Mouse (Mus musculus) midbrain, postnatal 0 days (tissue): ENCODE results near the gene Acbd3. TPM values are rescaled to one million over a fixed set of nuclear protein-coding genes. Genes with fewer than 3 reads are reported as not detected.

ENCODE experiments used
- ATAC-seq: fragments of 200-750 bp; cut with Nextera tagmentation; 2 replicates; pipeline ENCODE4 v1.8.0; 2017; ENCODE audit warnings: moderate number of reproducible peaks, mild to moderate bottlenecking, moderate TSS enrichment, moderate library complexity; ENCODE audit not compliant: low FRiP score
- DNase-seq: peaks from one replicate; pipeline ENCODE4 v3.0.0-alpha.2; 2015; ENCODE audit warnings: low spot score
- H3K27ac ChIP-seq: fragments of 300-500 bp; sonication (generic); 2 replicates; pipeline ENCODE4 v1.5.1; 2014; ENCODE audit warnings: low read depth, mild to moderate bottlenecking, low read length, mixed read lengths
- H3K27me3 ChIP-seq: fragments of 300-500 bp; sonication (generic); 2 replicates; pipeline ENCODE4 v1.6.1; 2014; ENCODE audit warnings: low read length, control low read depth, mixed read lengths; ENCODE audit not compliant: insufficient read depth
- H3K36me3 ChIP-seq: fragments of 300-500 bp; sonication (generic); 2 replicates; pipeline ENCODE4 v1.6.1; 2014; ENCODE audit warnings: low read length, control low read depth, mixed read lengths; ENCODE audit not compliant: insufficient read depth
- H3K4me1 ChIP-seq: fragments of 300-500 bp; sonication (generic); 2 replicates; pipeline ENCODE4 v1.6.1; 2014; ENCODE audit warnings: mild to moderate bottlenecking, control low read depth, antibody characterized with exemption, low read length, mixed read lengths; ENCODE audit not compliant: insufficient read depth
- H3K4me2 ChIP-seq: fragments of 300-500 bp; sonication (generic); 2 replicates; pipeline ENCODE4 v1.6.1; 2014; ENCODE audit warnings: low read depth, mild to moderate bottlenecking, low read length, mixed read lengths; ENCODE audit not compliant: poor library complexity, severe bottlenecking
- H3K4me3 ChIP-seq: fragments of 300-500 bp; sonication (generic); 2 replicates; pipeline ENCODE4 v1.5.1; 2014; ENCODE audit warnings: low read depth, mild to moderate bottlenecking, low read length, moderate library complexity
- H3K9ac ChIP-seq: fragments of 300-500 bp; sonication (generic); replicated peaks from 2 replicates; pipeline ENCODE4 v1.6.1; 2014; ENCODE audit warnings: mild to moderate bottlenecking, low read length, moderate library complexity, mixed read lengths; ENCODE audit not compliant: poor library complexity, severe bottlenecking
- H3K9me3 ChIP-seq: fragments of 300-500 bp; sonication (generic); 2 replicates; pipeline ENCODE4 v1.6.1; 2016; ENCODE audit warnings: low read length, control low read depth
- CTCF ChIP-seq: IDR thresholded peaks from 2 replicates; pipeline ENCODE4 v1.5.1; 2016; ENCODE audit warnings: antibody characterized with exemption, mild to moderate bottlenecking
- whole genome bisulfite sequencing: fragments of 180-500 bp; shearing (Covaris S2); extraction: QIAGEN DNeasy Blood & Tissue Kit; methylation state at CpG from one replicate; pipeline ENCODE4 v1.1.7; 2014; 5-methylcytosine and 5-hydroxymethylcytosine counted together
- polyA plus RNA-seq: library from polyadenylated mRNA; unstranded; fragments of >200 nt; fragmentation: Nextera tagmentation; extraction: Ambion mirVana; gene quantifications from 2 replicates; pipeline ENCODE4 v1.2.1, GENCODE M21; 2015
- total RNA-seq: library from RNA; depleted of rRNA; stranded (reverse); fragments of >200 nt; gene quantifications from 2 replicates; pipeline ENCODE4 v1.2.3, GENCODE M21; 2014; rRNA removed

The Acbd3 gene
- total and polyA plus RNA-seq, 2 experiments from 2014 or later = 18.8 to 30.0 TPM

- DNase-seq (peak; percentile 50), ATAC-seq (peak; percentile 89)
- Histone ChIP-seq H3K4me3 (peak overlapping the region; percentile 33), H3K9ac (0 out of 2 replicates have a peak overlapping the region, but pooled peaks have one; percentile 9), H3K4me2 (peak overlapping the region; percentile 75), H3K9me3 (no peaks in the 10 kb centered on the region), H3K27ac (no peak overlapping the region), H3K36me3 (no peaks in the 10 kb centered on the region), H3K4me1 (no peaks in the 10 kb centered on the region), H3K27me3 (no peaks in the 10 kb centered on the region)
- peak; percentile 25; the same call in 1 of the 2 replicates for TF ChIP-seq CTCF
- WGBS = 2% methylated on average over 21 of the region's 21 CpGs
Observed at GRCm38 (mm10) chr1:180794170-180794569, 68.3 kb downstream of the Acbd3 start.

DNA sequence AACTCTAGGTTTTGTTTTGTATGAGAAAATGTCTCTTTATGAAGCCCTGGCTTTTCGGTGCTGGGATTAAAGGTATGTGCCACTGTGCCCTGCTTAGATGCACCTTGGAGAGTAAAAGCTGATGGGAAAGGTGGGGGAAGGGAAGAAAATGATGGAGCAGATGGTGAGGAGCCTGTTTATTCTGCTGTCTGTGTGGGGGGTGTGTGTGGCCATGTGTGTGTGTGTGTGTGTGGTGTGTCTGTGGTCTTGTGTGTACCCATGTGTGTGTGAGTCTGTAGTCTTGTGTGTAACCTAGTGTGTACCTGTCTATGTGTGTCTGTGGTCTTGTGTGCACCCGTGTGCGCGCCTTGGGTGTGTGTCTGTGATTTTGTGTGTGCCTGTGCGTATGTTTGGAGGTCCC lies 72.8 kb downstream of the Acbd3 start:
- TF ChIP-seq CTCF = no peak
- Histone ChIP-seq H3K4me1 (no peaks in the 10 kb centered on the region), H3K9me3 (no peaks in the 10 kb centered on the region), H3K27me3 (no peaks in the 10 kb centered on the region), H3K27ac (no peak overlapping the region), H3K9ac (no peak overlapping the region), H3K4me2 (no peak overlapping the region), H3K4me3 (no peak overlapping the region), H3K36me3 (peaks cover 18% of the 10 kb centered on the region)
- DNase-seq = no peak
- WGBS = 96% methylated on average over 5 of the region's 5 CpGs
- ATAC-seq = no peak

- DNase-seq (no peak), ATAC-seq (no peak)
- H3K4me1 ChIP-seq = no peaks in the 10 kb centered on the region
- no peak overlapping the region for H3K4me2 ChIP-seq
- no peak overlapping the region for H3K4me3 ChIP-seq
- no peak for TF ChIP-seq CTCF
- H3K27me3 ChIP-seq = no peaks in the 10 kb centered on the region
- WGBS = 90% methylated on average over 5 of the region's 5 CpGs
- no peaks in the 10 kb centered on the region for H3K9me3 ChIP-seq
- H3K9ac ChIP-seq = no peak overlapping the region
- no peak overlapping the region for H3K27ac ChIP-seq
- peaks cover 23% of the 10 kb centered on the region for H3K36me3 ChIP-seq
Observed at GRCm38 (mm10) chr1:180799253-180799652, 73.4 kb downstream of the Acbd3 start.

- TF ChIP-seq CTCF = no peak
- Histone ChIP-seq H3K36me3 (peaks cover 31% of the 10 kb centered on the region), H3K4me2 (no peak overlapping the region), H3K27me3 (no peaks in the 10 kb centered on the region), H3K4me3 (no peak overlapping the region), H3K9ac (no peak overlapping the region), H3K4me1 (no peaks in the 10 kb centered on the region), H3K27ac (no peak overlapping the region), H3K9me3 (no peaks in the 10 kb centered on the region)
- no peak for ATAC-seq
- WGBS = 90% methylated on average over 5 of the region's 5 CpGs
- DNase-seq = no peak
Observed at GRCm38 (mm10) chr1:180800022-180800421, 74.2 kb downstream of the Acbd3 start.

- 71% methylated on average over 2 of the region's 2 CpGs for WGBS
- no peak overlapping the region for H3K4me2 ChIP-seq
- no peaks in the 10 kb centered on the region for H3K27me3 ChIP-seq
- H3K9ac ChIP-seq = no peak overlapping the region
- DNase-seq = no peak
- no peaks in the 10 kb centered on the region for H3K9me3 ChIP-seq
- no peak for TF ChIP-seq CTCF
- H3K4me1 ChIP-seq = no peaks in the 10 kb centered on the region
- no peak overlapping the region for H3K27ac ChIP-seq
- peaks cover 37% of the 10 kb centered on the region for H3K36me3 ChIP-seq
- ATAC-seq = no peak
- H3K4me3 ChIP-seq = no peak overlapping the region
Observed at GRCm38 (mm10) chr1:180800814-180801213, 75.0 kb downstream of the Acbd3 start.

- Histone ChIP-seq H3K27me3 (no peaks in the 10 kb centered on the region), H3K36me3 (peaks cover 43% of the 10 kb centered on the region), H3K9ac (no peak overlapping the region), H3K4me2 (no peak overlapping the region), H3K27ac (no peak overlapping the region), H3K4me3 (no peak overlapping the region), H3K9me3 (no peaks in the 10 kb centered on the region), H3K4me1 (no peaks in the 10 kb centered on the region)
- TF ChIP-seq CTCF = no peak
- DNase-seq (no peak), ATAC-seq (no peak)
- 85% methylated on average over 3 of the region's 3 CpGs for WGBS
Observed at GRCm38 (mm10) chr1:180801466-180801994, 75.7 kb downstream of the Acbd3 start.

Other genes starting within 250 kb of the Acbd3 start
- 86.7 and 93.5 TPM in 2 replicates for gene Stum, start 242.5 kb upstream of the Acbd3 start, total RNA-seq
- gene Stum, start 242.5 kb upstream of the Acbd3 start, polyA plus RNA-seq = 17.8 and 18.1 TPM in 2 replicates
- gene Parp1, start 157.1 kb upstream of the Acbd3 start, total RNA-seq = 65.9 and 66.3 TPM in 2 replicates
- gene Parp1, start 157.1 kb upstream of the Acbd3 start, polyA plus RNA-seq = 43.0 and 43.2 TPM in 2 replicates
- 8.3 and 11.2 TPM in 2 replicates for gene Lin9, start 84.9 kb upstream of the Acbd3 start, total RNA-seq
- 3.4 and 4.1 TPM in 2 replicates for gene Lin9, start 84.9 kb upstream of the Acbd3 start, polyA plus RNA-seq
- gene Mixl1, start 29.0 kb upstream of the Acbd3 start, total RNA-seq = not detected in 2 replicates
- 0.10 and 0.17 TPM in 2 replicates for gene Mixl1, start 29.0 kb upstream of the Acbd3 start, polyA plus RNA-seq
- gene H3f3a, start 87.9 kb downstream of the Acbd3 start, total RNA-seq = 1,783 and 3,084 TPM in 2 replicates
- gene H3f3a, start 87.9 kb downstream of the Acbd3 start, polyA plus RNA-seq = 1,997 and 2,039 TPM in 2 replicates
- gene Sde2, start 125.1 kb downstream of the Acbd3 start, total RNA-seq = 12.8 and 15.3 TPM in 2 replicates
- 20.7 and 24.2 TPM in 2 replicates for gene Sde2, start 125.1 kb downstream of the Acbd3 start, polyA plus RNA-seq
- 3.0 and 12.8 TPM in 2 replicates for gene Lefty2, start 167.1 kb downstream of the Acbd3 start, total RNA-seq
- gene Lefty2, start 167.1 kb downstream of the Acbd3 start, polyA plus RNA-seq = 7.7 and 8.6 TPM in 2 replicates
- 48.5 and 50.5 TPM in 2 replicates for gene Pycr2, start 178.2 kb downstream of the Acbd3 start, total RNA-seq
- 60.5 and 63.7 TPM in 2 replicates for gene Pycr2, start 178.2 kb downstream of the Acbd3 start, polyA plus RNA-seq
- gene Lefty1, start 209.0 kb downstream of the Acbd3 start, total RNA-seq = 0.38 TPM in 1 of 2 replicates, not detected in the other
- gene Lefty1, start 209.0 kb downstream of the Acbd3 start, polyA plus RNA-seq = 0.41 and 0.42 TPM in 2 replicates
- gene Tmem63a, start 216.3 kb downstream of the Acbd3 start, total RNA-seq = 4.8 and 6.4 TPM in 2 replicates
- gene Tmem63a, start 216.3 kb downstream of the Acbd3 start, polyA plus RNA-seq = 1.3 and 1.7 TPM in 2 replicates